Mouse (Mus musculus) intestine, embryonic 15.5 days (tissue): Measurements from ENCODE around the gene Ccnk. TPM values are rescaled to one million over a fixed set of nuclear protein-coding genes. Genes with fewer than 3 reads are reported as not detected.

ENCODE experiments used
- ATAC-seq: fragments of 200-750 bp; cut with Nextera tagmentation; 2 replicates; pipeline ENCODE4 v1.8.0; 2017; ENCODE audit warnings: moderate TSS enrichment, moderate library complexity
- H3K27ac ChIP-seq: fragments of 300-500 bp; sonication (generic); 2 replicates; pipeline ENCODE4 v1.5.1; 2015; ENCODE audit warnings: mild to moderate bottlenecking, inconsistent platforms
- H3K27me3 ChIP-seq: fragments of 300-500 bp; sonication (generic); replicated peaks from 2 replicates; pipeline ENCODE4 v1.6.1; 2015; ENCODE audit warnings: inconsistent platforms
- H3K36me3 ChIP-seq: fragments of 300-500 bp; sonication (generic); 2 replicates; pipeline ENCODE4 v1.6.1; 2015; ENCODE audit warnings: inconsistent platforms
- H3K4me1 ChIP-seq: fragments of 300-500 bp; sonication (generic); replicated peaks from 2 replicates; pipeline ENCODE4 v1.6.1; 2015; ENCODE audit warnings: inconsistent platforms
- H3K4me2 ChIP-seq: fragments of 300-500 bp; sonication (generic); replicated peaks from 2 replicates; pipeline ENCODE4 v1.6.1; 2015; ENCODE audit warnings: mild to moderate bottlenecking, inconsistent platforms
- H3K4me3 ChIP-seq: fragments of 300-500 bp; sonication (generic); replicated peaks from 2 replicates; pipeline ENCODE4 v1.5.1; 2015; ENCODE audit warnings: inconsistent platforms
- H3K9ac ChIP-seq: fragments of 300-500 bp; sonication (generic); 2 replicates; pipeline ENCODE4 v1.6.1; 2015; ENCODE audit warnings: inconsistent platforms
- H3K9me3 ChIP-seq: fragments of 300-500 bp; sonication (generic); 2 replicates; pipeline ENCODE4 v1.6.1; 2016; ENCODE audit warnings: inconsistent platforms
- WGBS: fragments of 180-500 bp; shearing (Covaris S2); methylation state at CpG from one replicate; pipeline ENCODE4 v1.1.7; 2015; 5-methylcytosine and 5-hydroxymethylcytosine counted together
- polyA plus RNA-seq: library from polyadenylated mRNA; unstranded; fragments of >200 nt; fragmentation: Nextera tagmentation; extraction: Ambion mirVana; gene quantifications from 2 replicates; pipeline ENCODE4 v1.2.1, GENCODE M21; 2015

Ccnk gene
- polyA plus RNA-seq, 1 experiment from 2014 or later: 3.8 TPM

- 61% methylated on average over 5 of the region's 5 CpGs for WGBS
- no peak overlapping the region for H3K4me2 ChIP-seq
- H3K9ac ChIP-seq: no peak overlapping the region
- H3K27me3 ChIP-seq: no peaks in the 10 kb centered on the region
- no peaks in the 10 kb centered on the region for H3K36me3 ChIP-seq
- no peak overlapping the region for H3K27ac ChIP-seq
- no peaks in the 10 kb centered on the region for H3K9me3 ChIP-seq
- H3K4me3 ChIP-seq: no peak overlapping the region
- H3K4me1 ChIP-seq: peaks cover 41% of the 10 kb centered on the region
- ATAC-seq: peak; percentile 29; the same call in 1 of the 2 replicates
These were observed 38.2 kb downstream of the Ccnk start for GRCm38 (mm10) chr12:108217572-108217971.

GRCm38 (mm10) chr12:108219163-108219562, 39.8 kb downstream of the Ccnk start:
- peak overlapping the region; percentile 56; the same call in 1 of the 2 replicates for H3K27ac ChIP-seq
- no peaks in the 10 kb centered on the region for H3K36me3 ChIP-seq
- no peak overlapping the region for H3K9ac ChIP-seq
- no peak for ATAC-seq
- no peaks in the 10 kb centered on the region for H3K27me3 ChIP-seq
- no peak overlapping the region for H3K4me2 ChIP-seq
- H3K4me3 ChIP-seq: no peak overlapping the region
- H3K9me3 ChIP-seq: no peaks in the 10 kb centered on the region
- peaks cover 41% of the 10 kb centered on the region for H3K4me1 ChIP-seq
- 35% methylated on average over 15 of the region's 15 CpGs for WGBS

- Histone ChIP-seq H3K4me1 (peaks cover 43% of the 10 kb centered on the region), H3K36me3 (no peaks in the 10 kb centered on the region), H3K4me2 (peak overlapping the region; percentile 11; the same call in 1 of the 2 replicates), H3K9ac (no peak overlapping the region; the same call in 1 of the 2 replicates), H3K27me3 (no peaks in the 10 kb centered on the region), H3K27ac (peak overlapping the region; percentile 56; the same call in 1 of the 2 replicates), H3K9me3 (no peaks in the 10 kb centered on the region), H3K4me3 (no peak overlapping the region)
- 68% methylated on average over 21 of the region's 21 CpGs for WGBS
- ATAC-seq: no peak
These were observed 40.6 kb downstream of the Ccnk start for GRCm38 (mm10) chr12:108219825-108220616.

- no peaks in the 10 kb centered on the region for H3K36me3 ChIP-seq
- WGBS: 74% methylated on average over 12 of the region's 12 CpGs
- no peak overlapping the region for H3K4me2 ChIP-seq
- H3K4me3 ChIP-seq: no peak overlapping the region
- no peak for ATAC-seq
- no peak overlapping the region for H3K9ac ChIP-seq
- no peaks in the 10 kb centered on the region for H3K27me3 ChIP-seq
- H3K9me3 ChIP-seq: no peaks in the 10 kb centered on the region
- no peak overlapping the region for H3K27ac ChIP-seq
- peaks cover 46% of the 10 kb centered on the region for H3K4me1 ChIP-seq
These were observed 41.2 kb downstream of the Ccnk start for GRCm38 (mm10) chr12:108220621-108221020.

GRCm38 (mm10) chr12:108221206-108221605, 41.8 kb downstream of the Ccnk start:
- Histone ChIP-seq H3K27me3 (no peaks in the 10 kb centered on the region), H3K36me3 (no peaks in the 10 kb centered on the region), H3K4me2 (no peak overlapping the region), H3K4me1 (peaks cover 52% of the 10 kb centered on the region), H3K9ac (no peak overlapping the region), H3K27ac (no peak overlapping the region), H3K4me3 (no peak overlapping the region), H3K9me3 (no peaks in the 10 kb centered on the region)
- 53% methylated on average over 10 of the region's 10 CpGs for WGBS
- ATAC-seq: no peak

- no peak overlapping the region for H3K4me2 ChIP-seq
- no peaks in the 10 kb centered on the region for H3K9me3 ChIP-seq
- H3K4me3 ChIP-seq: no peak overlapping the region
- H3K36me3 ChIP-seq: no peaks in the 10 kb centered on the region
- no peak overlapping the region for H3K27ac ChIP-seq
- peaks cover 52% of the 10 kb centered on the region for H3K4me1 ChIP-seq
- no peaks in the 10 kb centered on the region for H3K27me3 ChIP-seq
- 89% methylated on average over 7 of the region's 7 CpGs for WGBS
- no peak overlapping the region for H3K9ac ChIP-seq
- no peak for ATAC-seq
These were observed 42.3 kb downstream of the Ccnk start for GRCm38 (mm10) chr12:108221712-108222111.

GRCm38 (mm10) chr12:108223357-108223756, 44.0 kb downstream of the Ccnk start:
- H3K9ac ChIP-seq: no peak overlapping the region
- H3K27me3 ChIP-seq: no peaks in the 10 kb centered on the region
- WGBS: 38% methylated on average over 8 of the region's 8 CpGs

GRCm38 (mm10) chr12:108225781-108226180, 46.4 kb downstream of the Ccnk start:
- H3K4me3 ChIP-seq: no peak overlapping the region
- WGBS: 79% methylated on average over 7 of the region's 7 CpGs
- no peak for ATAC-seq
- no peak overlapping the region for H3K4me2 ChIP-seq
- H3K36me3 ChIP-seq: no peaks in the 10 kb centered on the region
- no peaks in the 10 kb centered on the region for H3K9me3 ChIP-seq
- no peak overlapping the region; the same call in 1 of the 2 replicates for H3K9ac ChIP-seq
- H3K27ac ChIP-seq: no peak overlapping the region
- H3K27me3 ChIP-seq: no peaks in the 10 kb centered on the region
- H3K4me1 ChIP-seq: peaks cover 27% of the 10 kb centered on the region

More at GRCm38 (mm10) chr12:108223357-108223756, 44.0 kb downstream of the Ccnk start:
- 0 out of 2 replicates have a peak, but pooled peaks have one; percentile 21 for ATAC-seq
- Histone ChIP-seq H3K4me1 (peaks cover 49% of the 10 kb centered on the region), H3K27ac (peak overlapping the region; percentile 27; the same call in 1 of the 2 replicates), H3K4me2 (no peak overlapping the region), H3K36me3 (no peaks in the 10 kb centered on the region), H3K9me3 (no peaks in the 10 kb centered on the region), H3K4me3 (no peak overlapping the region)

- no peak for ATAC-seq
- 79% methylated on average over 13 of the region's 13 CpGs for WGBS
- H3K27ac ChIP-seq: no peak overlapping the region
- no peaks in the 10 kb centered on the region for H3K27me3 ChIP-seq
- no peak overlapping the region for H3K4me2 ChIP-seq
- no peak overlapping the region for H3K9ac ChIP-seq
- no peaks in the 10 kb centered on the region for H3K9me3 ChIP-seq
- no peak overlapping the region for H3K4me3 ChIP-seq
- H3K4me1 ChIP-seq: peaks cover 26% of the 10 kb centered on the region
- H3K36me3 ChIP-seq: no peaks in the 10 kb centered on the region
These were observed 46.8 kb downstream of the Ccnk start for GRCm38 (mm10) chr12:108226216-108226615.

GRCm38 (mm10) chr12:108226941-108227340, 47.6 kb downstream of the Ccnk start:
- H3K27me3 ChIP-seq: no peaks in the 10 kb centered on the region
- no peak for ATAC-seq
- no peaks in the 10 kb centered on the region for H3K36me3 ChIP-seq
- no peak overlapping the region for H3K27ac ChIP-seq
- H3K9me3 ChIP-seq: no peaks in the 10 kb centered on the region
- no peak overlapping the region for H3K4me3 ChIP-seq
- no peak overlapping the region for H3K4me2 ChIP-seq
- H3K9ac ChIP-seq: no peak overlapping the region
- peaks cover 28% of the 10 kb centered on the region for H3K4me1 ChIP-seq
- WGBS: 84% methylated on average over 12 of the region's 12 CpGs

GRCm38 (mm10) chr12:108227527-108227926, 48.1 kb downstream of the Ccnk start:
- 80% methylated on average over 16 of the region's 16 CpGs for WGBS
- H3K27ac ChIP-seq: no peak overlapping the region
- no peaks in the 10 kb centered on the region for H3K27me3 ChIP-seq
- H3K9ac ChIP-seq: no peak overlapping the region
- no peaks in the 10 kb centered on the region for H3K9me3 ChIP-seq
- H3K36me3 ChIP-seq: no peaks in the 10 kb centered on the region
- H3K4me3 ChIP-seq: no peak overlapping the region
- ATAC-seq: no peak
- H3K4me1 ChIP-seq: peaks cover 31% of the 10 kb centered on the region
- no peak overlapping the region for H3K4me2 ChIP-seq

GRCm38 (mm10) chr12:108230077-108230476, 50.7 kb downstream of the Ccnk start:
- 79% methylated on average over 12 of the region's 12 CpGs for WGBS
- H3K9me3 ChIP-seq: no peaks in the 10 kb centered on the region
- H3K4me2 ChIP-seq: no peak overlapping the region
- no peaks in the 10 kb centered on the region for H3K36me3 ChIP-seq
- no peak for ATAC-seq
- no peak overlapping the region for H3K9ac ChIP-seq
- H3K4me1 ChIP-seq: peaks cover 38% of the 10 kb centered on the region
- H3K27me3 ChIP-seq: no peaks in the 10 kb centered on the region
- no peak overlapping the region for H3K27ac ChIP-seq
- no peak overlapping the region for H3K4me3 ChIP-seq
